Mouse (Mus musculus) ES-E14 (cell line): ENCODE data around the gene Stfa2l1.
"Not testable (repeated sequence)": the region's sequence is repeated elsewhere in the genome, so short reads cannot be mapped to it uniquely, and the experiment has no call there.

Source experiments
- MAFK ChIP-seq: IDR thresholded peaks from 2 replicates; pipeline ENCODE4 v1.6.1; 2014; ENCODE audit warnings: mild to moderate bottlenecking, low read depth, low read length, inconsistent platforms; ENCODE audit not compliant: insufficient read depth
- ZNF384 ChIP-seq: IDR thresholded peaks from 2 replicates; pipeline ENCODE4 v1.6.1; 2012; ENCODE audit warnings: low read depth, low read length, inconsistent platforms

GRCm38 (mm10) chr16:36115751-36116150 lies 40.9 kb upstream of the Stfa2l1 start:
- TF ChIP-seq ZNF384 = peak; percentile 95
- TF ChIP-seq MAFK = not testable (repeated sequence)
